Mouse (Mus musculus) megakaryocyte, adult 5-6 weeks (primary cell): ENCODE data around the gene Thrsp. TPM values are rescaled to one million over a fixed set of nuclear protein-coding genes. Genes with fewer than 3 reads are reported as not detected.

Source experiments
- ATAC-seq: 2 replicates; pipeline ENCODE4 v1.8.0; 2016; ENCODE audit warnings: mild to moderate bottlenecking, inconsistent platforms; ENCODE audit not compliant: poor library complexity, severe bottlenecking
- total RNA-seq, 2 experiments: library from RNA; stranded (forward) in 1 of 2; stranded (reverse) in 1 of 2; fragments of 153-499, 151-499 nt in 1 of 2; fragments of 221-1000, 200-1000 nt in 1 of 2; gene quantifications; 2 replicates each; pipeline versions ENCODE4 v1.2.3 to v1.2.4; 2015 to 2017

The Thrsp gene
- total RNA-seq, 2 experiments from 2014 or later = not detected

- no peak for ATAC-seq
Observed at GRCm38 (mm10) chr7:97419163-97419562, 1.6 kb upstream of the Thrsp start.

GRCm38 (mm10) chr7:97418717-97419116, 1.2 kb upstream of the Thrsp start:
- ATAC-seq = no peak

GRCm38 (mm10) chr7:97416473-97416872, 1.1 kb downstream of the Thrsp start:
- ATAC-seq = no peak

- ATAC-seq = no peak
Observed at GRCm38 (mm10) chr7:97414915-97415687, 2.4 kb downstream of the Thrsp start.

GRCm38 (mm10) chr7:97414426-97414825, 3.1 kb downstream of the Thrsp start:
- no peak for ATAC-seq

- ATAC-seq = no peak
Observed at GRCm38 (mm10) chr7:97413981-97414380, 3.5 kb downstream of the Thrsp start.

GRCm38 (mm10) chr7:97411575-97411974, 6.0 kb downstream of the Thrsp start:
- ATAC-seq = no peak

GRCm38 (mm10) chr7:97411106-97411505, 6.4 kb downstream of the Thrsp start:
- no peak for ATAC-seq

- no peak for ATAC-seq
Observed at GRCm38 (mm10) chr7:97407145-97407544, 10.4 kb downstream of the Thrsp start.

- peak; percentile 97 for ATAC-seq
Observed at GRCm38 (mm10) chr7:97399960-97400715, 17.4 kb downstream of the Thrsp start, which contains the start of gene Ndufc2. Gene Ndufc2 (plus strand): TSS chr7:97400003.

GRCm38 (mm10) chr7:97398943-97399342, 18.6 kb downstream of the Thrsp start:
- no peak for ATAC-seq

GRCm38 (mm10) chr7:97394375-97394774, 23.2 kb downstream of the Thrsp start:
- ATAC-seq = no peak

GRCm38 (mm10) chr7:97392079-97392445, 25.5 kb downstream of the Thrsp start:
- ATAC-seq = no peak

GRCm38 (mm10) chr7:97391293-97392078, 26.0 kb downstream of the Thrsp start:
- ATAC-seq = no peak

GRCm38 (mm10) chr7:97388541-97388940, 29.0 kb downstream of the Thrsp start:
- no peak for ATAC-seq

- no peak for ATAC-seq
Observed at GRCm38 (mm10) chr7:97387561-97388147, 29.9 kb downstream of the Thrsp start.

- no peak for ATAC-seq
Observed at GRCm38 (mm10) chr7:97386806-97387370, 30.6 kb downstream of the Thrsp start.

GRCm38 (mm10) chr7:97386106-97386805, 31.3 kb downstream of the Thrsp start:
- ATAC-seq = no peak

- ATAC-seq = peak; percentile 49
Observed at GRCm38 (mm10) chr7:97383496-97384132, 33.9 kb downstream of the Thrsp start.
